Mouse (Mus musculus): ENCODE data around the gene Slamf7. TPM values are rescaled to one million over a fixed set of nuclear protein-coding genes. Genes with fewer than 3 reads are reported as not detected.
A peak's percentile ranks its signal among the peaks of the same experiment; 100 is the strongest.

Gene Slamf7
- total and polyA plus RNA-seq, 2 experiments from 2014 or later: 0.12 TPM; not detected in 1

DNA sequence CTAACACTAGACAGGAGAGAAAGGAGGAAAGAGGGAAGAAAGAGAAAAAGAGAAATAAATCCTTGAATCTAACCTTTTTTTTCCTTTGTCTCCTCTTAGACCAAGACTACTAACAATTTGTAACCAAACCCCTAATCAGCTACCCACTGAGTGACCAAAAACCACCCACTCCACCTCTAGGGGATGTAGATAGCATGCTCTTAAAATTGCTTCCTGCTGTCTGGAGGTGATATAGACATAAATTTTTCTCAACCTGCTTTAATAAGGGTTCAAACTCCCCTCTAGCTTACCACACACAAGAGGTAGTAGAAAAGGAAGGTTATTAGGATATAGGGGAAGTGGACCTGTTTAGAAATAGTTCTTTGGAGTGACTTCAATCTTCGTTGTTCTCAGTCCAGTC is 14.3 kb upstream of the Slamf7 start:
- H3K9ac ChIP-seq (replicated peaks; ENCODE audit: low read depth, low read length): no peak overlapping the region
- H3K36me3 ChIP-seq (replicated peaks; ENCODE audit: control insufficient read depth, insufficient read depth, low read length): no peaks in the 10 kb centered on the region
- DNase-seq (ENCODE audit: low spot score) (no peak), ATAC-seq (ENCODE audit: insufficient read depth, low read depth) (no peak)
- H3K27ac ChIP-seq (ENCODE audit: low read depth): no peak overlapping the region
- TF ChIP-seq EP300 (IDR thresholded peaks at IDR 0.05; ENCODE audit: low read depth) (no peak), CTCF (IDR thresholded peaks at IDR 0.05; ENCODE audit: low read depth) (no peak)
- no peaks in the 10 kb centered on the region for H3K27me3 ChIP-seq (ENCODE audit: control insufficient read depth, insufficient read depth, low read length)
- H3K4me3 ChIP-seq (ENCODE audit: low read depth, low read length): no peak overlapping the region
- H3K4me2 ChIP-seq (ENCODE audit: low read depth, low read length): no peak overlapping the region
- 0 out of 2 replicates have a peak, but pooled peaks cover 6% of the 10 kb centered on the region for H3K9me3 ChIP-seq (replicated peaks; ENCODE audit: control insufficient read depth, low read length)
- 66% methylated on average over 1 of the region's 1 CpGs for whole genome bisulfite sequencing
- no peaks in the 10 kb centered on the region for H3K4me1 ChIP-seq (ENCODE audit: control insufficient read depth, insufficient read depth)

DNA sequence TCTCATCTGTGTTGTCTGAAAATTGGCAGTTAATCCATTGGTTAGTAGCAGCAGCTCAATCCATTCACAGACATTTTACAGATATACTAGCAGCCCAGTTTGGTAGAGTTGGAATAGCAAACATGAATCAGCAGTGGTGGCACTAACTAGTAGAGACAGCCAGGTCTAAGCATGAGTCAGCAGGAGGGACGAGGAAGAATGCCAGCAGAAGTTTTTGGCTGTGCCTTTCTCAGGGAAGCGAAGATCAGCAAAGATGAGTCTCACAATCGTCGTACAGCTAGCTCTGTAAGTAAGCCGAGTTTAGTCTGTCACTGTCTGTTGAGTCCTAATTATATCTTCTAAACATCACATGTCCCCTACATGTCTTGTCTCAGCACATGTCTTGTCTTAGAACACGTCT is 13.5 kb upstream of the Slamf7 start:
- WGBS: 79% methylated on average over 6 of the region's 6 CpGs
- H3K4me1 ChIP-seq (ENCODE audit: control insufficient read depth, insufficient read depth): no peaks in the 10 kb centered on the region
- TF ChIP-seq CTCF (IDR thresholded peaks at IDR 0.05; ENCODE audit: low read depth) (no peak), EP300 (IDR thresholded peaks at IDR 0.05; ENCODE audit: low read depth) (no peak)
- no peak overlapping the region for H3K9ac ChIP-seq (replicated peaks; ENCODE audit: low read depth, low read length)
- ATAC-seq (ENCODE audit: insufficient read depth, low read depth): no peak
- no peak overlapping the region for H3K4me2 ChIP-seq (ENCODE audit: low read depth, low read length)
- no peak overlapping the region for H3K27ac ChIP-seq (ENCODE audit: low read depth)
- no peaks in the 10 kb centered on the region for H3K36me3 ChIP-seq (replicated peaks; ENCODE audit: control insufficient read depth, insufficient read depth, low read length)
- H3K9me3 ChIP-seq (replicated peaks; ENCODE audit: control insufficient read depth, low read length): 0 out of 2 replicates have a peak, but pooled peaks cover 6% of the 10 kb centered on the region
- H3K4me3 ChIP-seq (ENCODE audit: low read depth, low read length): no peak overlapping the region
- no peak for DNase-seq (ENCODE audit: low spot score)
- H3K27me3 ChIP-seq (ENCODE audit: control insufficient read depth, insufficient read depth, low read length): no peaks in the 10 kb centered on the region

DNA sequence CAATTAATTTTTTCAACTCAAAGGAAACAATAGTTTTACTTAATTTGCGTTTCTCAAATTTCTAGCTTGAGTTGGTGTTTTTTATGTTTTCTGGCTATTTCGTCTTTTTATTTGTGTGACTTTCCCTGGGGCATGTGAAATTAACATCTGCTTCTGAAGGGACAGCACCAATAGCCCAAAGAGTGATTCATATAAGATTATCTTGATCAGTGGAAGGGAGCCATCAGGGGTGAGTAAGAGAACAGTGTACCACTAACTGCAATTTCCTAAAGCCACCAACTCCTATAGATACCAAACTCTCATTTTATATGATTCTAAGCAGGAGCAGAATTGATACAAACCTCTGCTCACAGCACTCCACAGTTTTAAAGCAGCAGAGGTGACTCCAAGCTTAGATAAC is 10.9 kb upstream of the Slamf7 start:
- 82% methylated on average over 2 of the region's 2 CpGs for WGBS
- no peak for ATAC-seq (ENCODE audit: insufficient read depth, low read depth)
- no peak overlapping the region for H3K9ac ChIP-seq (replicated peaks; ENCODE audit: low read depth, low read length)
- H3K4me2 ChIP-seq (ENCODE audit: low read depth, low read length): no peak overlapping the region
- 0 out of 2 replicates have a peak, but pooled peaks cover 6% of the 10 kb centered on the region for H3K9me3 ChIP-seq (replicated peaks; ENCODE audit: control insufficient read depth, low read length)
- no peaks in the 10 kb centered on the region for H3K4me1 ChIP-seq (ENCODE audit: control insufficient read depth, insufficient read depth)
- no peak overlapping the region for H3K4me3 ChIP-seq (ENCODE audit: low read depth, low read length)
- H3K36me3 ChIP-seq (replicated peaks; ENCODE audit: control insufficient read depth, insufficient read depth, low read length): no peaks in the 10 kb centered on the region
- H3K27me3 ChIP-seq (ENCODE audit: control insufficient read depth, insufficient read depth, low read length): no peaks in the 10 kb centered on the region
- no peak for DNase-seq (ENCODE audit: low spot score)
- TF ChIP-seq CTCF (IDR thresholded peaks at IDR 0.05; ENCODE audit: low read depth): no peak
- TF ChIP-seq EP300 (IDR thresholded peaks at IDR 0.05; ENCODE audit: low read depth): no peak
- H3K27ac ChIP-seq (ENCODE audit: low read depth): no peak overlapping the region

DNA sequence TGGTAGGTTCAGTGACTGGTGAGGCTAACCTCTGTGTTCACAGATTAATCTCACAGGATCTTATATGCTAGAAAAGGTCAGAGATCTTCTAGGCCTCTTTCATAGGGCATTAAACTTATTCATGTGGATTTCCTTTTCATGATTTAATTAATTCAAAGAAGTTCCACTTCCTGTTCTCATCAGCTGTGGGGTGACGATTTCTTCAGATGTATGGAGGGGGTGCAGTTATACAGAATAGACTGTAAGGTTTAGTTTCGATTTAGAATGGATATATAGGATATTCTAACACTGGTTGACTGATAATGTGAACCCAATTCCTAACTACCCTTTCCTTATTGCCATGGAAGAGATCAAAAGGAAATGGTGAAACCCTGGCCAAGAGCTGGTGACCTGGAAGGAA is 8.6 kb upstream of the Slamf7 start:
- H3K4me3 ChIP-seq (ENCODE audit: low read depth, low read length): no peak overlapping the region
- H3K27ac ChIP-seq (ENCODE audit: low read depth): no peak overlapping the region
- H3K9me3 ChIP-seq (replicated peaks; ENCODE audit: control insufficient read depth, low read length): no peaks in the 10 kb centered on the region
- 63% methylated on average over 2 of the region's 2 CpGs for WGBS
- TF ChIP-seq CTCF (IDR thresholded peaks at IDR 0.05; ENCODE audit: low read depth): no peak
- TF ChIP-seq EP300 (IDR thresholded peaks at IDR 0.05; ENCODE audit: low read depth): no peak
- ATAC-seq (ENCODE audit: insufficient read depth, low read depth) (no peak), DNase-seq (ENCODE audit: low spot score) (no peak)
- no peaks in the 10 kb centered on the region for H3K4me1 ChIP-seq (ENCODE audit: control insufficient read depth, insufficient read depth)
- H3K36me3 ChIP-seq (replicated peaks; ENCODE audit: control insufficient read depth, insufficient read depth, low read length): no peaks in the 10 kb centered on the region
- no peaks in the 10 kb centered on the region for H3K27me3 ChIP-seq (ENCODE audit: control insufficient read depth, insufficient read depth, low read length)
- H3K4me2 ChIP-seq (ENCODE audit: low read depth, low read length): no peak overlapping the region
- H3K9ac ChIP-seq (replicated peaks; ENCODE audit: low read depth, low read length): no peak overlapping the region

DNA sequence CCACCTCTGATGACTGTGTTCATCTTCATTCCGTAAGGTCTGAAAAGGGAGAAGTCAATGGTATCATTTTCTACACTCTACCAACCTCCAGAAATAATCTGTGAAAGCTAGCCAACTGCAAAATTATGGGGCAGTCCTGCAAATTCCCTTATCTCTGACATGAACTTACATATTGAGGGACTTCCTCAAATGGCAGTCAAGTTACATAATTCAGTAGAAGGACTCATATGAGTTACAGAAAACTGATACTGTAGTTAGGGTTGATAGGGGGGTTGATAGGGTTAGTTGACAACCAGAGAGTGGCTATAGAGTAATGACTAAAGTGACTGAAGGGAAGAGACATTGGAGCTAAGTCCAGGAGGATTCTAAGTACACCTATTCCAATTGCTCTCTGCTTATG is 7.6 kb upstream of the Slamf7 start:
- H3K4me1 ChIP-seq (ENCODE audit: control insufficient read depth, insufficient read depth): no peaks in the 10 kb centered on the region
- no peaks in the 10 kb centered on the region for H3K36me3 ChIP-seq (replicated peaks; ENCODE audit: control insufficient read depth, insufficient read depth, low read length)
- H3K27me3 ChIP-seq (ENCODE audit: control insufficient read depth, insufficient read depth, low read length): no peaks in the 10 kb centered on the region
- ATAC-seq (ENCODE audit: insufficient read depth, low read depth) (no peak), DNase-seq (ENCODE audit: low spot score) (no peak)
- H3K27ac ChIP-seq (ENCODE audit: low read depth): no peak overlapping the region
- 82% methylated on average over 1 of the region's 1 CpGs for WGBS
- H3K4me2 ChIP-seq (ENCODE audit: low read depth, low read length): no peak overlapping the region
- TF ChIP-seq EP300 (IDR thresholded peaks at IDR 0.05; ENCODE audit: low read depth) (no peak), CTCF (IDR thresholded peaks at IDR 0.05; ENCODE audit: low read depth) (no peak)
- no peaks in the 10 kb centered on the region for H3K9me3 ChIP-seq (replicated peaks; ENCODE audit: control insufficient read depth, low read length)
- H3K9ac ChIP-seq (replicated peaks; ENCODE audit: low read depth, low read length): no peak overlapping the region
- H3K4me3 ChIP-seq (ENCODE audit: low read depth, low read length): no peak overlapping the region

DNA sequence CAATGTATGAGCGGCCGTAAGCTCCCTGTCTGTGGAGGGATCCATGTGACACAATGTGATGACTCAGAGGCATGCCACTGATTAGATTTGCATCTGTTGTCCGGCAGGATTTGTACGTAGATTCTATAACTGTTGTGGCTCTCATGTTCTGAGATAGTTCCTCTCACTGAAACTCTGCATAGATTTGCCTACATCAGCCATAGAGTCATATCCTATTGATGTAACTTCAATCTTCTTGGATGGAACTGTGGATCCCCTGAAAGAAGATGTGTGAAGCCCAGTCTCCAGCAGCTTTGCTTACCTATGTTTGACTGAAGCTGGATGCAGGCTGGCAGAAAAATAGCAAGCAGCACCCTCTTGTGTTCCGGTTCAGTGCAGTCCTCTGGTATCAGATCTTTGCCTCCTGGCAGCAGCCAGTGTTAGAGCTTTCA is 5.7 kb upstream of the Slamf7 start:
- Histone ChIP-seq H3K4me1 (ENCODE audit: control insufficient read depth, insufficient read depth) (no peaks in the 10 kb centered on the region), H3K36me3 (replicated peaks; ENCODE audit: control insufficient read depth, insufficient read depth, low read length) (no peaks in the 10 kb centered on the region), H3K27me3 (ENCODE audit: control insufficient read depth, insufficient read depth, low read length) (no peaks in the 10 kb centered on the region), H3K27ac (ENCODE audit: low read depth) (no peak overlapping the region), H3K4me2 (ENCODE audit: low read depth, low read length) (no peak overlapping the region), H3K9me3 (replicated peaks; ENCODE audit: control insufficient read depth, low read length) (no peaks in the 10 kb centered on the region), H3K4me3 (ENCODE audit: low read depth, low read length) (no peak overlapping the region), H3K9ac (replicated peaks; ENCODE audit: low read depth, low read length) (no peak overlapping the region)
- TF ChIP-seq CTCF (IDR thresholded peaks at IDR 0.05; ENCODE audit: low read depth) (peak; percentile 26), EP300 (IDR thresholded peaks at IDR 0.05; ENCODE audit: low read depth) (no peak)
- DNase-seq (ENCODE audit: low spot score) (no peak), ATAC-seq (ENCODE audit: insufficient read depth, low read depth) (no peak)
- 43% methylated on average over 5 of the region's 5 CpGs for WGBS
